Mouse (Mus musculus) heart, postnatal 0 days (tissue): ENCODE measurements around the gene Pole4. TPM values are rescaled to one million over a fixed set of nuclear protein-coding genes. Genes with fewer than 3 reads are reported as not detected.

Source experiments
- ATAC-seq: fragments of 200-750 bp; cut with Nextera tagmentation; 2 replicates; pipeline ENCODE4 v1.8.0; 2017; ENCODE audit warnings: low read depth, moderate number of reproducible peaks, moderate library complexity; ENCODE audit not compliant: insufficient read depth
- DNase-seq: peaks from one replicate; pipeline ENCODE4 v3.0.0-alpha.2; 2016; ENCODE audit warnings: low spot score
- H3K27ac ChIP-seq: fragments of 300-500 bp; sonication (generic); 2 replicates; pipeline ENCODE4 v1.5.1; 2014; ENCODE audit warnings: low read depth, mild to moderate bottlenecking
- H3K27me3 ChIP-seq: fragments of 300-500 bp; sonication (generic); 2 replicates; pipeline ENCODE4 v1.6.1; 2014; ENCODE audit warnings: low read length, mixed read lengths; ENCODE audit not compliant: control insufficient read depth, insufficient read depth
- H3K36me3 ChIP-seq: fragments of 300-500 bp; sonication (generic); replicated peaks from 2 replicates; pipeline ENCODE4 v1.6.1; 2014; ENCODE audit warnings: low read length, mixed read lengths; ENCODE audit not compliant: control insufficient read depth, insufficient read depth
- H3K4me1 ChIP-seq: fragments of 300-500 bp; sonication (generic); 2 replicates; pipeline ENCODE4 v1.6.1; 2014; ENCODE audit warnings: antibody characterized with exemption; ENCODE audit not compliant: control insufficient read depth, insufficient read depth
- H3K4me2 ChIP-seq: fragments of 300-500 bp; sonication (generic); 2 replicates; pipeline ENCODE4 v1.6.1; 2014; ENCODE audit warnings: low read depth, mild to moderate bottlenecking, low read length, moderate library complexity
- H3K4me3 ChIP-seq: fragments of 300-500 bp; sonication (generic); 2 replicates; pipeline ENCODE4 v1.5.1; 2014; ENCODE audit warnings: low read depth, low read length
- H3K9ac ChIP-seq: fragments of 300-500 bp; sonication (generic); replicated peaks from 2 replicates; pipeline ENCODE4 v1.6.1; 2014; ENCODE audit warnings: low read depth, low read length, mixed read lengths
- H3K9me3 ChIP-seq: fragments of 300-500 bp; sonication (generic); replicated peaks from 2 replicates; pipeline ENCODE4 v1.6.1; 2016; ENCODE audit warnings: low read length; ENCODE audit not compliant: control insufficient read depth
- CTCF ChIP-seq: IDR thresholded peaks from 2 replicates; pipeline ENCODE4 v1.5.1; 2016; ENCODE audit warnings: antibody characterized with exemption, control low read depth, low read depth
- EP300 ChIP-seq: IDR thresholded peaks from 2 replicates; pipeline ENCODE4 v1.6.1; 2016; ENCODE audit warnings: antibody characterized with exemption, low read depth
- WGBS: fragments of 180-500 bp; shearing (Covaris S2); extraction: QIAGEN DNeasy Blood & Tissue Kit; methylation state at CpG from one replicate; pipeline ENCODE4 v1.1.7; 2014; 5-methylcytosine and 5-hydroxymethylcytosine counted together
- polyA plus RNA-seq: library from polyadenylated mRNA; unstranded; fragments of >200 nt; fragmentation: Nextera tagmentation; extraction: Ambion mirVana; gene quantifications from 2 replicates; pipeline ENCODE4 v1.2.1, GENCODE M21; 2015
- total RNA-seq: library from RNA; depleted of rRNA; stranded (reverse); fragments of >200 nt; gene quantifications from 2 replicates; pipeline ENCODE4 v1.2.3, GENCODE M21; 2014; ENCODE audit warnings: low replicate concordance; rRNA removed

Gene Pole4
- total and polyA plus RNA-seq, 2 experiments from 2014 or later: 26.8 to 65.8 TPM

- TF ChIP-seq EP300: no peak
- Histone ChIP-seq H3K9ac (no peak overlapping the region), H3K9me3 (no peaks in the 10 kb centered on the region), H3K4me3 (no peak overlapping the region), H3K27ac (no peak overlapping the region), H3K27me3 (0 out of 2 replicates have a peak, but pooled peaks cover 5% of the 10 kb centered on the region), H3K36me3 (no peaks in the 10 kb centered on the region), H3K4me2 (no peak overlapping the region), H3K4me1 (no peaks in the 10 kb centered on the region)
- ATAC-seq (no peak), DNase-seq (no peak)
- WGBS: 38% methylated on average over 5 of the region's 6 CpGs
These were observed 119.8 kb downstream of the Pole4 start for GRCm38 (mm10) chr6:82585396-82585795.

- Histone ChIP-seq H3K4me2 (no peak overlapping the region), H3K27me3 (0 out of 2 replicates have a peak, but pooled peaks cover 10% of the 10 kb centered on the region), H3K9ac (no peak overlapping the region), H3K4me3 (no peak overlapping the region), H3K36me3 (no peaks in the 10 kb centered on the region), H3K27ac (no peak overlapping the region), H3K9me3 (no peaks in the 10 kb centered on the region), H3K4me1 (no peaks in the 10 kb centered on the region)
- ATAC-seq (no peak), DNase-seq (no peak)
- 47% methylated on average over 5 of the region's 5 CpGs for WGBS
- TF ChIP-seq CTCF: no peak
- no peak for TF ChIP-seq EP300
These were observed 129.7 kb downstream of the Pole4 start for GRCm38 (mm10) chr6:82575445-82575844.

Other genes with a start within 250 kb of the Pole4 start
- 39.7 and 50.9 TPM in 2 replicates for gene Hk2, start 69.1 kb upstream of the Pole4 start, total RNA-seq
- 29.2 and 29.7 TPM in 2 replicates for gene Hk2, start 69.1 kb upstream of the Pole4 start, polyA plus RNA-seq
- not detected in 2 replicates for gene Sema4f, start 234.4 kb upstream of the Pole4 start, total RNA-seq
- 0.04 TPM in 1 of 2 replicates, not detected in the other for gene Sema4f, start 234.4 kb upstream of the Pole4 start, polyA plus RNA-seq
- gene M1ap, start 241.5 kb upstream of the Pole4 start, total RNA-seq: 0.39 TPM in 1 of 2 replicates, not detected in the other
- gene M1ap, start 241.5 kb upstream of the Pole4 start, polyA plus RNA-seq: 0.59 and 0.75 TPM in 2 replicates